Mouse (Mus musculus): ENCODE data around the gene Dbp.

DNA sequence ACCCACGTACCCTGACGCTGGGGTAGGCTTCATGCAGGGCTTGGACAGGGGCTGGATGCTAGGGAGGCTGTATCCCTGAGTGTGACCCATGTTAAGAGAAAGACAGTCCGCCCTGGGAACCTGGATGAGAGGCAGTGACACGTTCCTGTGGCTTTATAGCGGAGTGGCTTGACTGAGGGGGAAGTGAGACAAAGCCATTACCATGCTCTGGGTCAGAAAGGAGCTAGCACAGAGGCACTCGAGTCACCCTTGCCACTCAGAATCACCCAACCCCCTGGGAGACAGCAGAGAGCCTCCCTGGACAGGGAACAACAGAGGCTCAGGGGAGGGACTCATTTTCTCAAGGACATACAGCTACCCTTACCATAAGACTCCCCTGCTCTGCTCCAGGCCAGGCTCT lies 15.8 kb upstream of the Dbp start:
- no peak for TF ChIP-seq POLR2A (IDR thresholded peaks at IDR 0.05; ENCODE audit: low read depth, low read length)
- TF ChIP-seq CTCF (IDR thresholded peaks at IDR 0.05; ENCODE audit: extremely low read depth, insufficient read depth, insufficient read length, insufficient replicate concordance): no peak
